Comparison of ENCODE assay signal across 9 mouse cellular contexts in genomic region chrX:103185781-103186430, GRCm38 (mm10). TPM values are rescaled to one million over a fixed set of nuclear protein-coding genes. Genes with fewer than 3 reads are reported as not detected.
DNase-seq lines count a peak whose midpoint lies in the region; ATAC-seq and TF ChIP-seq lines count a peak whose summit lies in the region.
"Had no signal": no experiment of that assay in that cellular context is flagged by ENCODE, and none has a peak within 500 bp of the region (broad histone marks: within the 10 kb centered on the region; RNA-seq: fewer than 3 reads in every experiment).

No protein-coding gene starts in this region.

- 13% methylated on average over 20 of the region's 20 CpGs for WGBS in lung, postnatal 0 days
- 14% methylated on average over 20 of the region's 20 CpGs for WGBS in limb, embryonic 13.5 days
- 18% methylated on average over 20 of the region's 20 CpGs for WGBS in stomach, embryonic 15.5 days

- no peak overlapping the region for H3K27ac ChIP-seq in lung, postnatal 0 days (ENCODE audit: low read length)
- H3K27ac ChIP-seq in limb, embryonic 13.5 days = no peak overlapping the region
- no peak overlapping the region for H3K27ac ChIP-seq in stomach, embryonic 15.5 days
- H3K27ac ChIP-seq: liver, embryonic 14.5 days had no signal

- no peaks in the 10 kb centered on the region for H3K36me3 ChIP-seq in lung, postnatal 0 days (ENCODE audit: insufficient read depth, low read length)
- no peaks in the 10 kb centered on the region for H3K36me3 ChIP-seq in limb, embryonic 13.5 days
- H3K36me3 ChIP-seq in stomach, embryonic 15.5 days = no peaks in the 10 kb centered on the region

- peak overlapping the region; percentile 44 for H3K4me2 ChIP-seq in lung, postnatal 0 days (replicated peaks; ENCODE audit: low read depth, low read length)
- peak overlapping the region; percentile 65 for H3K4me2 ChIP-seq in limb, embryonic 13.5 days (replicated peaks)
- H3K4me2 ChIP-seq in stomach, embryonic 15.5 days = peak overlapping the region; percentile 50

- TF ChIP-seq EP300 in lung, postnatal 0 days (IDR thresholded peaks at IDR 0.05) = no peak

- DNase-seq in cerebellum, postnatal 25 days = no peak
- no peak for DNase-seq in lung, postnatal 0 days (ENCODE audit: low spot score)
- no peak for DNase-seq in lung, postnatal 36 days
- no peak for DNase-seq in frontal cortex, postnatal 25 days (ENCODE audit: low spot score in 2 of 2)
- no peak for DNase-seq in adrenal gland, postnatal 10 days

- peak; percentile 28 for ATAC-seq in cerebellum, adult (ENCODE audit: insufficient number of reproducible peaks, low FRiP score, low TSS enrichment)
- ATAC-seq in lung, postnatal 0 days = no peak
- no peak for ATAC-seq in limb, embryonic 13.5 days (ENCODE audit: low FRiP score, low read depth)
- ATAC-seq in stomach, embryonic 15.5 days (ENCODE audit: insufficient read depth, low FRiP score, low read depth) = no peak

- H3K27me3 ChIP-seq in lung, postnatal 0 days (replicated peaks; ENCODE audit: insufficient read depth, low read length) = peaks cover 10% of the 10 kb centered on the region
- peaks cover 46% of the 10 kb centered on the region for H3K27me3 ChIP-seq in limb, embryonic 13.5 days
- peaks cover 11% of the 10 kb centered on the region for H3K27me3 ChIP-seq in stomach, embryonic 15.5 days (replicated peaks)

- H3K9me3 ChIP-seq in lung, postnatal 0 days (ENCODE audit: low read length) = no peaks in the 10 kb centered on the region
- H3K9me3 ChIP-seq in limb, embryonic 13.5 days = no peaks in the 10 kb centered on the region
- H3K9me3 ChIP-seq in stomach, embryonic 15.5 days = no peaks in the 10 kb centered on the region

- TF ChIP-seq CTCF in lung, postnatal 0 days (IDR thresholded peaks at IDR 0.05) = no peak

- 0 out of 2 replicates have a peak, but pooled peaks cover 3% of the 10 kb centered on the region for H3K4me1 ChIP-seq in lung, postnatal 0 days (ENCODE audit: insufficient read depth, low read depth, low read length)
- H3K4me1 ChIP-seq in limb, embryonic 13.5 days = no peaks in the 10 kb centered on the region
- H3K4me1 ChIP-seq in stomach, embryonic 15.5 days = no peaks in the 10 kb centered on the region

- no peak overlapping the region for H3K9ac ChIP-seq in lung, postnatal 0 days (replicated peaks; ENCODE audit: low read depth)
- 0 out of 2 replicates have a peak overlapping the region, but pooled peaks have one; percentile 35 for H3K9ac ChIP-seq in limb, embryonic 13.5 days
- no peak overlapping the region for H3K9ac ChIP-seq in stomach, embryonic 15.5 days
- H3K9ac ChIP-seq: liver, embryonic 14.5 days had no signal

- peak overlapping the region; percentile 19; the same call in 1 of the 2 replicates for H3K4me3 ChIP-seq in lung, postnatal 0 days (ENCODE audit: low read depth, low read length)
- peak overlapping the region; percentile 48 for H3K4me3 ChIP-seq in limb, embryonic 13.5 days
- peak overlapping the region; percentile 33 for H3K4me3 ChIP-seq in stomach, embryonic 15.5 days (replicated peaks)

RNA-seq across cellular contexts. Expression of gene Nap1l2, which starts 0.5 kb away (rescaled TPM):
- 0.54 and 0.67 TPM in 2 replicates for polyA plus RNA-seq in lung, postnatal 0 days (2015; fragmentation: Nextera tagmentation; extraction: Ambion mirVana)
- polyA plus RNA-seq in limb, embryonic 13.5 days (2015; fragmentation: Nextera tagmentation; extraction: Ambion mirVana) = 2.6 and 2.7 TPM in 2 replicates
- polyA plus RNA-seq in stomach, embryonic 15.5 days (2015; fragmentation: Nextera tagmentation; extraction: Ambion mirVana) = 3.1 and 3.6 TPM in 2 replicates
- total RNA-seq in adrenal gland, postnatal 10 days (2021) = 1 to 10 TPM; 1.5 TPM
